Mouse (Mus musculus) CD8-positive naive resting alpha-beta T cell, adult 57 days (primary cell): ENCODE results near the gene Samd4b. TPM values are rescaled to one million over a fixed set of nuclear protein-coding genes. Genes with fewer than 3 reads are reported as not detected.

Experiments
- total RNA-seq: library from RNA; stranded (reverse); gene quantifications from one replicate; pipeline ENCODE4 v1.2.4, GENCODE M21; 2023

The Samd4b gene
- total RNA-seq = 36.4 TPM

GRCm38 (mm10) chr7:28597642-28598446 lies at the start of gene Samd4b, which contains the start of gene Pak4:
Samd4b (minus strand) TSS chr7:28598144.
Pak4 (minus strand) TSS chr7:28598185.

GRCm38 (mm10) chr7:28631073-28631472 lies 33.1 kb upstream of the Samd4b start, which contains the start of gene Acp7:
Acp7 (minus strand) TSS chr7:28631332.

GRCm38 (mm10) chr7:28547154-28547553 lies 50.8 kb downstream of the Samd4b start, which contains the start of gene Nccrp1:
Nccrp1 (minus strand) TSS chr7:28547254.

GRCm38 (mm10) chr7:28540526-28540925 lies 57.4 kb downstream of the Samd4b start, which contains the start of gene Sycn:
Sycn (plus strand) TSS chr7:28540885.

GRCm38 (mm10) chr7:28522536-28522935 lies 75.4 kb downstream of the Samd4b start, which contains the start of gene Ifnl3:
Ifnl3 (plus strand) TSS chr7:28522836.

GRCm38 (mm10) chr7:28510405-28510974 lies 87.5 kb downstream of the Samd4b start, which contains the start of gene Ifnl2:
Ifnl2 (minus strand) TSS chr7:28510455.

GRCm38 (mm10) chr7:28451531-28452360 lies 146.2 kb downstream of the Samd4b start, which contains the start of gene Lrfn1:
Lrfn1 (plus strand) TSS chr7:28451980.

GRCm38 (mm10) chr7:28436932-28437570 lies 160.9 kb downstream of the Samd4b start, which contains the start of gene Gmfg:
Gmfg (plus strand) TSS chr7:28437447.

GRCm38 (mm10) chr7:28392429-28393271 lies 205.3 kb downstream of the Samd4b start, which contains the start of the genes Med29 and Paf1:
Med29 (minus strand) TSS chr7:28392708.
Paf1 (plus strand) TSS chr7:28392951.

GRCm38 (mm10) chr7:28380237-28381016 lies 217.5 kb downstream of the Samd4b start, which contains the start of gene Zfp36:
Zfp36 (minus strand) TSS chr7:28380253.

GRCm38 (mm10) chr7:28372251-28373108 lies 225.5 kb downstream of the Samd4b start, which contains the start of gene Plekhg2:
Plekhg2 (minus strand) TSS chr7:28372599.

GRCm38 (mm10) chr7:28350155-28350883 lies 247.6 kb downstream of the Samd4b start, which contains the start of gene Rps16:
Rps16 (plus strand) TSS chr7:28350652.

Other genes starting within 250 kb of the Samd4b start
- 5,585 TPM for gene Rps16, start 247.5 kb downstream of the Samd4b start, total RNA-seq
- gene Plekhg2, start 225.5 kb downstream of the Samd4b start, total RNA-seq = 155 TPM
- gene Zfp36, start 217.9 kb downstream of the Samd4b start, total RNA-seq = 501 TPM
- 15.7 TPM for gene Med29, start 205.4 kb downstream of the Samd4b start, total RNA-seq
- gene Paf1, start 205.2 kb downstream of the Samd4b start, total RNA-seq = 141 TPM
- gene Gmfg, start 160.7 kb downstream of the Samd4b start, total RNA-seq = 234 TPM
- gene Lrfn1, start 146.2 kb downstream of the Samd4b start, total RNA-seq = 2.2 TPM
- not detected for gene Ifnl2, start 87.7 kb downstream of the Samd4b start, total RNA-seq
- not detected for gene Ifnl3, start 75.3 kb downstream of the Samd4b start, total RNA-seq
- gene Sycn, start 57.3 kb downstream of the Samd4b start, total RNA-seq = 1.0 TPM
- gene Nccrp1, start 50.9 kb downstream of the Samd4b start, total RNA-seq = 0.55 TPM
- 10.5 TPM for gene Pak4, start within 50 bp of the Samd4b start, total RNA-seq
- gene Acp7, start 33.2 kb upstream of the Samd4b start, total RNA-seq = not detected
- gene Fbxo27, start 94.7 kb upstream of the Samd4b start, total RNA-seq = 1.6 TPM
- 15.6 TPM for gene Fbxo17, start 118.7 kb upstream of the Samd4b start, total RNA-seq
- 27.1 TPM for gene Mrps12, start 143.7 kb upstream of the Samd4b start, total RNA-seq
- gene Sars2, start 143.8 kb upstream of the Samd4b start, total RNA-seq = 18.2 TPM
- not detected for gene Ccer2, start 158.0 kb upstream of the Samd4b start, total RNA-seq
- gene Sirt2, start 168.6 kb upstream of the Samd4b start, total RNA-seq = 51.1 TPM
- 48.3 TPM for gene Nfkbib, start 169.4 kb upstream of the Samd4b start, total RNA-seq
- gene Rinl, start 190.8 kb upstream of the Samd4b start, total RNA-seq = 126 TPM
- gene Hnrnpl, start 210.4 kb upstream of the Samd4b start, total RNA-seq = 641 TPM
- gene Ech1, start 227.1 kb upstream of the Samd4b start, total RNA-seq = 50.1 TPM
- 9.6 TPM for gene Lgals4, start 235.7 kb upstream of the Samd4b start, total RNA-seq